Mouse (Mus musculus): ENCODE measurements at regions not wholly inside any gene's neighbourhood (a gene's known extent, or its start where the extent isn't known, plus 50 kb on each side); places are given as distances from the start of the nearest gene placed in this dataset.
A peak's percentile ranks its signal among the peaks of the same experiment; 100 is the strongest.

DNA sequence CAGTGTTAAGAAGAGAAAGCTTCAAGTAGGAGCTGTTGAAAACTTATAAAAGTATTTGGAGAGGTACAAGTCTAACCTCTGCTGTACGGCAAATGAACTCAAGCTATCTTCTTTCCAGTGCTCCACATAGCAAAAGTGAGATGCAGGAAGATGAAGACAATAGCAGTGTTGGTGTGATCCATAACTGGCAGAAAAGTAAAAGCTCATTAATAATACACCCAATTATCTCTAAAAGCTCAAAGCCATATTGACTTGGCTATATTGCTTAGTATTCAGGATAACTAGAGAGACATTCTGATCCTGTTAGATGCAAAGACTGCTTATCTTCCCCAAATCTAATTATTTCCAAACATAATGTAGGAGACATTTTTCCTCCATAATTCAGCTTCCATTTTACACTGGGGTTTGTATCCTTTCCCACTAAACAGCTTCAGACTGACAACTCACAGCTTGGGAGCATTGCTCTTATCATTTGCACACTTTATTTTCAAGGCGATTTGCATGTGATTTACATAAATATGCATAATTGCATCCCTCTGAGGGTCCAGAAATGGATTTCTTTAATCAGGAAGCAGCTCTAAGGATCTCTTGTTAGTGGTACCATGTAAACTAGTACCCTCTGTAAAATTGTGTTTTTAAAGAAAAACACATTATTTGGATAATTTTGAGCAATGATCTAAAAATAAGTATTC is 248.5 kb upstream of the Pom121l12 start:
- WGBS: 38% methylated on average over 2 of the region's 2 CpGs

DNA sequence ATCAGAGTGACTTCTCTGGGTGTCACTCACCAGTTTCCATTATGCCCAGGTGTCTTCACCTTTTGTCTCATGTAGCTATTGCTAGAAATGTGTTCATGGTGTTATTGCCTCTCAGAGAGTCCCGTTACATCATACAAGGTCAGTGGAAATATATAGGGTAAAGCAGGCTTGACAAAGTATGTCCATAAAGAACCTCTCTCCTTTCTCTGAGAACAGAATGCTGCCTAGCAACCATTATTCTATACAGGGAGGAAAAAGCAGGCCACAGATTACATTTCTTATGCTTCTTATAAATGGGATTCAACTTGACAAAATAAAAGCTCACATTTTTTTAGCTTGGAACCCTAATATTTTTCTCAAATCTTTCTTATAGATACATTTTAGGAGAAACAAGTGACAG is 220.6 kb upstream of the Pom121l12 start:
- ATAC-seq: no peak
- WGBS: 55% methylated on average over 1 of the region's 1 CpGs
- H3K36me3 ChIP-seq (ENCODE audit: control insufficient read depth, insufficient read depth, low read length): no peaks in the 10 kb centered on the region
- no peaks in the 10 kb centered on the region for H3K27me3 ChIP-seq (replicated peaks; ENCODE audit: control insufficient read depth, insufficient read depth, low read length)
- no peaks in the 10 kb centered on the region for H3K4me1 ChIP-seq (ENCODE audit: control insufficient read depth, insufficient read depth, low read length)
- no peak overlapping the region for H3K4me2 ChIP-seq (ENCODE audit: low read length)
- H3K27ac ChIP-seq (ENCODE audit: low read depth, low read length): no peak overlapping the region
- H3K9ac ChIP-seq (ENCODE audit: low read length): no peak overlapping the region
- no peaks in the 10 kb centered on the region for H3K9me3 ChIP-seq (replicated peaks; ENCODE audit: control insufficient read depth, low read length)
- DNase-seq (ENCODE audit: low spot score): peak; percentile 10
- no peak overlapping the region for H3K4me3 ChIP-seq (ENCODE audit: low read depth, low read length)

More for the DNA sequence above, 248.5 kb upstream of the Pom121l12 start:
- Histone ChIP-seq H3K27me3 (replicated peaks; ENCODE audit: control insufficient read depth, insufficient read depth, low read length) (no peaks in the 10 kb centered on the region), H3K36me3 (ENCODE audit: control insufficient read depth, insufficient read depth, low read length) (no peaks in the 10 kb centered on the region), H3K9me3 (replicated peaks; ENCODE audit: control insufficient read depth, low read length) (no peaks in the 10 kb centered on the region), H3K4me2 (ENCODE audit: low read length) (no peak overlapping the region), H3K9ac (ENCODE audit: low read length) (no peak overlapping the region), H3K4me3 (ENCODE audit: low read depth, low read length) (no peak overlapping the region), H3K27ac (ENCODE audit: low read depth, low read length) (no peak overlapping the region), H3K4me1 (ENCODE audit: control insufficient read depth, insufficient read depth, low read length) (peaks cover 4% of the 10 kb centered on the region; the same call in 1 of the 2 replicates)
- ATAC-seq (peak; percentile 93), DNase-seq (ENCODE audit: low spot score) (peak; percentile 76)

DNA sequence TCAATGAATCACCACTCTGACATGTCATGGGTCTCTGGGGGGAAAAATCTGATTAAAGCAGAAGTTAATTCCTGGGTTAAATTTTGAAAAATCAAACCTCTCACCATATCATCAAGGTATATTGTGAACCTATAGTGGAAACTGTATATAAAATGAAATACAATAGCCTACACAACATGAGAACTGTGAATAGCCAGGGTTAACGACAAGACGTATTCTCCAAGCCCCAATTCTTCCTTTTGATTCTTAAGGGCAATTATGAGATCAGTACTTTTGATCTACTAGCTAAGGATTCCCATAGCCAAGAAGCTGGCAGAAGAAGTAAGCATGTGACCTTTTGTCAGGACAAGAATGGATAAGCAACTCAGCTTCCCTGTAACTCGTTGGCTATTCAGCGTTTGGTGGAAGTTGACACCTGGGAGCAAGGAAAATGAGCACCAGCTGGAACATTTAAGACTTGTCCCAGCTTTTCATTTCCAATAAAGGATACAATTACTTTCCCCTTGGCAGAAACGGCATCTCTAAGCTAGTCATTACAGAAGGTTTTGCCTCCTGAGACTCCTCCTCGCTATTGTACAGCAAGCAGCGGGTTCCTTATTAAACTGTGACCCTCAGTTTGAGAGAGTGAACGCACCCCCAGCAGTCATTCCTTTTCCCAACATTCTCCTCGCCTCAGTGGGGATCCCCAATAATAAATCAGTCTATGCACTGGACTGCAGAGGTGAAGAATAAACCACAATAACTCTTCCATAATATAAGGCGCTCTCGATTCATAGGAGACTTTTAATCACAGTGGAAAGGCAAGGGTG is 219.1 kb upstream of the Pom121l12 start:
- Histone ChIP-seq H3K9ac (ENCODE audit: low read length) (no peak overlapping the region), H3K4me3 (ENCODE audit: low read depth, low read length) (no peak overlapping the region), H3K36me3 (ENCODE audit: control insufficient read depth, insufficient read depth, low read length) (no peaks in the 10 kb centered on the region), H3K9me3 (replicated peaks; ENCODE audit: control insufficient read depth, low read length) (no peaks in the 10 kb centered on the region), H3K4me2 (ENCODE audit: low read length) (no peak overlapping the region), H3K27ac (ENCODE audit: low read depth, low read length) (no peak overlapping the region), H3K27me3 (replicated peaks; ENCODE audit: control insufficient read depth, insufficient read depth, low read length) (no peaks in the 10 kb centered on the region), H3K4me1 (ENCODE audit: control insufficient read depth, insufficient read depth, low read length) (no peaks in the 10 kb centered on the region)
- WGBS: 11% methylated on average over 11 of the region's 11 CpGs
- ATAC-seq (peak; percentile 81), DNase-seq (ENCODE audit: low spot score) (peak; percentile 66)

DNA sequence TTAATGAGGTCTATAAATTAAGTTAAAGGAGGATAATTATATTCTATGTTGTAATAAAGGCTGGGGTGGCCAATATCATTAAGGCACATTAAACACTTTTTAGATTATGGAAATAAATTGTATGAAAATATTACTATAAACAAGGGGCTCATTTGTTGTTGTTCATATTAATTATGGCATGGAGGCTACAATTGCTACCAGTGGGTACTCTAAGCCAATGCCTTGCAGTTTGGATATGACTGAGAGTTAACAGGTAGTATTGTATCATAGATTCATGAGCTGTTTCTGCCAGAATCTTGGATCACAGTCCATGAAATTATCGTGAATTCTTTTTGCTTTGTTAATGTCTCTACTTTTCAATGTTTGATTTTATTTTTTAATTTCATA is 218.5 kb upstream of the Pom121l12 start:
- Histone ChIP-seq H3K4me3 (ENCODE audit: low read depth, low read length) (no peak overlapping the region), H3K4me2 (ENCODE audit: low read length) (no peak overlapping the region), H3K36me3 (ENCODE audit: control insufficient read depth, insufficient read depth, low read length) (no peaks in the 10 kb centered on the region), H3K9me3 (replicated peaks; ENCODE audit: control insufficient read depth, low read length) (no peaks in the 10 kb centered on the region), H3K27me3 (replicated peaks; ENCODE audit: control insufficient read depth, insufficient read depth, low read length) (no peaks in the 10 kb centered on the region), H3K4me1 (ENCODE audit: control insufficient read depth, insufficient read depth, low read length) (no peaks in the 10 kb centered on the region), H3K9ac (ENCODE audit: low read length) (no peak overlapping the region), H3K27ac (ENCODE audit: low read depth, low read length) (no peak overlapping the region)
- DNase-seq (ENCODE audit: low spot score) (peak; percentile 3), ATAC-seq (no peak)
- 86% methylated on average over 1 of the region's 1 CpGs for WGBS

DNA sequence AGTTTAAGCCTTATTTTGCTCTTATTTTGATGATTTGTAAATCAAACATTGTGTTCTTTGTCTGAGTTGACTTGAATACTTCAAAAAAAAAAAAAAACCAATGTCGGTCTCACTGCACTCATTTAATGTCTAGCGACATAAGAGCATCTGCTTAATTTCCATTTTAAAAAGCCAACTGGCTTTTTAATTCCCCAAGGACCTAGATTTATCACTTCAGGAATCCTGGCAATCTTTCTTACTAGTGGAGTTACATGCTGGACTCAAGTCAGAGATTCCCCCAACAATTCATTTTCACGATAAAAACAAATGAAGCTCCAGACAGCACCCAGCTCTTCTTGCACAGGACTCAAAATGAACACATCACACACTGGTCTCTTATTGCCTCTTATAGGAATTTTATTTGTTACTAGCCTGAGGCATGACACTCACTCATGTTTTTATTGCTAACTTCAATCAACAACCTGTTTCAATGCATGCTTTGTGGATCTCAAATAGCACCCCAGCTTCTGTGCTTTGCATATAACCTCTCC is 212.0 kb upstream of the Pom121l12 start:
- H3K4me1 ChIP-seq (ENCODE audit: control insufficient read depth, insufficient read depth, low read length): no peaks in the 10 kb centered on the region
- H3K4me3 ChIP-seq (ENCODE audit: low read depth, low read length): no peak overlapping the region
- WGBS: 67% methylated on average over 3 of the region's 3 CpGs
- H3K9me3 ChIP-seq (replicated peaks; ENCODE audit: control insufficient read depth, low read length): no peaks in the 10 kb centered on the region
- no peak overlapping the region for H3K27ac ChIP-seq (ENCODE audit: low read depth, low read length)
- ATAC-seq (no peak), DNase-seq (ENCODE audit: low spot score) (peak; percentile 39)
- no peak overlapping the region for H3K9ac ChIP-seq (ENCODE audit: low read length)
- no peaks in the 10 kb centered on the region for H3K27me3 ChIP-seq (replicated peaks; ENCODE audit: control insufficient read depth, insufficient read depth, low read length)
- no peak overlapping the region for H3K4me2 ChIP-seq (ENCODE audit: low read length)
- H3K36me3 ChIP-seq (ENCODE audit: control insufficient read depth, insufficient read depth, low read length): no peaks in the 10 kb centered on the region

DNA sequence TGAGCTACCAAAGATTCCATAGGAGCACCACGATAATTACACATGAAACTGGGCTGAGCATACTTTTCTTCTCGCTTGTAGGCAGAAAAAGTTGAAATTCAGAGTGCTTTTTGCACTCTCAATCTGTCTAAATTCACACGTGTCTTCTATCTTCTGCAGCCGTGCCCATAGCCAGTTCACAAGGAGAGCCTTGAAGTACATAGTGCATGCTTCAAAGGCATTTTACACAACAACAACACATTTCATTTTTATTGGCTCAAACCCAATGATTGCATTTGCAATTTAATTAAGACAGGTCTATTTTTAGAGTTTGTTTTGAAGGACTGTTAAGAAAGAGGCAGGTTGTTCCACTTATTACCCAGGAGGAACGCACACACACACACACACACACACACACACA is 211.4 kb upstream of the Pom121l12 start:
- Histone ChIP-seq H3K27me3 (replicated peaks; ENCODE audit: control insufficient read depth, insufficient read depth, low read length) (no peaks in the 10 kb centered on the region), H3K9ac (ENCODE audit: low read length) (no peak overlapping the region), H3K4me2 (ENCODE audit: low read length) (no peak overlapping the region), H3K27ac (ENCODE audit: low read depth, low read length) (no peak overlapping the region), H3K4me3 (ENCODE audit: low read depth, low read length) (no peak overlapping the region), H3K9me3 (replicated peaks; ENCODE audit: control insufficient read depth, low read length) (no peaks in the 10 kb centered on the region), H3K4me1 (ENCODE audit: control insufficient read depth, insufficient read depth, low read length) (no peaks in the 10 kb centered on the region), H3K36me3 (ENCODE audit: control insufficient read depth, insufficient read depth, low read length) (no peaks in the 10 kb centered on the region)
- 74% methylated on average over 5 of the region's 5 CpGs for WGBS
- ATAC-seq (peak; percentile 42; the same call in 1 of the 2 replicates), DNase-seq (ENCODE audit: low spot score) (peak; percentile 37)

Measured in forebrain, embryonic 14.5 days (tissue).